Mouse (Mus musculus) small intestine, adult 2 months (tissue): Measurements from ENCODE around the gene Mef2c. TPM values are rescaled to one million over a fixed set of nuclear protein-coding genes. Genes with fewer than 3 reads are reported as not detected.

Experiments
- H3K27ac ChIP-seq: fragments of 200-500 bp; 2 replicates; pipeline ENCODE4 v1.5.1; 2012; ENCODE audit warnings: low read depth, low read length, control low read depth, inconsistent platforms; ENCODE audit not compliant: insufficient read depth
- H3K27me3 ChIP-seq: fragments of 200-500 bp; 2 replicates; pipeline ENCODE4 v1.6.1; 2012; ENCODE audit warnings: mild to moderate bottlenecking, moderate library complexity, low read length, inconsistent platforms; ENCODE audit not compliant: control insufficient read depth, insufficient read depth
- H3K36me3 ChIP-seq: fragments of 200-500 bp; 2 replicates; pipeline ENCODE4 v1.6.1; 2012; ENCODE audit warnings: mild to moderate bottlenecking, low read length, control low read depth, inconsistent platforms; ENCODE audit not compliant: control insufficient read depth, insufficient read depth
- H3K4me1 ChIP-seq: fragments of 200-500 bp; 2 replicates; pipeline ENCODE4 v1.6.1; 2012; ENCODE audit warnings: low read length, inconsistent platforms, mixed read lengths; ENCODE audit not compliant: control insufficient read depth, insufficient read depth, insufficient read length
- H3K4me3 ChIP-seq: fragments of 200-500 bp; 2 replicates; pipeline ENCODE4 v1.5.1; 2012; ENCODE audit warnings: low read depth, mild to moderate bottlenecking, control low read depth, inconsistent platforms, low read length, moderate library complexity
- CTCF ChIP-seq: fragments of 200-500 bp; IDR thresholded peaks from 2 replicates; pipeline ENCODE4 v1.5.1; 2012; ENCODE audit warnings: low read depth, mild to moderate bottlenecking, control low read depth, inconsistent platforms, low read length, moderate library complexity, mixed read lengths; ENCODE audit not compliant: insufficient replicate concordance, insufficient read length; ENCODE audit errors: extremely low read depth
- POLR2A ChIP-seq: fragments of 200-500 bp; IDR thresholded peaks from 2 replicates; pipeline ENCODE4 v1.6.1; 2012; ENCODE audit warnings: low read depth, mild to moderate bottlenecking, control low read depth, inconsistent platforms, low read length, moderate library complexity
- WGBS: fragments of 180-500 bp; shearing (Covaris S2); methylation state at CpG from one replicate; pipeline ENCODE4 v1.1.7; 2018; 5-methylcytosine and 5-hydroxymethylcytosine counted together
- polyA plus RNA-seq: library from polyadenylated mRNA; depleted of rRNA; stranded (reverse); fragments of >200 nt; gene quantifications from 2 replicates; pipeline ENCODE4 v1.2.3, GENCODE M21; 2012

Gene Mef2c
- polyA plus RNA-seq, 1 experiment = 13.1 TPM

DNA sequence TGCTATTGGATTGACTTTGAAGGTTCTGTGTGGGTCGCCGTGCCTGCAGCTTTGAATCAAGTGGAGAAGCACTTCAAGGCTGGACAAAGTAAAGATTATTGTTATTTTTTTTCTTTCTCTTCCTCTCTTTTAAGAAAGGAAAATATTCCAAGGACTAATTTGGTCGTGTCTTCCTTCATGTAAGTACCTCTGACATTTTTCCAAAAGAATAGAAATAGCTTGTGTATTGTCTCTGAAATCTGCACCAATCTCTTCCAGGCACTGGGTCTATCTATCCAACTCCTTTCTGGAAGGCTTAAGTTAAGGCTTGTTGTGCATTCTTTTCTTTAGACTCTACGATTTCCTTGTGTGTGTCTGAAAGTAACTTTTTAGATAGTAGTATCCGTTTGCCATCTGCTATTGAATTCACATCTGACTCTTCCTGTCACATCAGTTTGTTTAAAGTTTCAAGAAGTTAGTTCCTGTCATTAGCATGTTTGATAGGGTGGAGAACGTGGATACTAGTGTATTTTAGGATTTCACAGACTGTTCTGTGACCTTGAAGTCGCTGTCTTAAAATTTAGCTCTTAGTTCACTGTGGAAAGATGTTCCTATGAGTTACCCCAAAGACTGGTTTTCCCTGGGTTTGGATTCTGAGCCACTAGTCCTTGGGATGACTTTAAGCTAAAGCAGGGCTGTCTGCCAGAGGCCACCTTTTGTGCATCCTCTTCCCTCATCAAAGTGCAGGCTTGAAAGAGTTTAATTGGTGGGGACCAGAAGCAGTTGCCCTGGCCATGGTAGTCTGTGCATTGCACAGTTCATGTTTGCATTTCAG, 21.3 kb downstream of the Mef2c start:
- 10% methylated on average over 7 of the region's 7 CpGs for WGBS
- Histone ChIP-seq H3K4me1 (no peaks in the 10 kb centered on the region), H3K27ac (peak overlapping the region; percentile 69), H3K27me3 (no peaks in the 10 kb centered on the region), H3K36me3 (no peaks in the 10 kb centered on the region), H3K4me3 (peak overlapping the region; percentile 70)
- no peak for TF ChIP-seq CTCF
- TF ChIP-seq POLR2A = no peak

DNA sequence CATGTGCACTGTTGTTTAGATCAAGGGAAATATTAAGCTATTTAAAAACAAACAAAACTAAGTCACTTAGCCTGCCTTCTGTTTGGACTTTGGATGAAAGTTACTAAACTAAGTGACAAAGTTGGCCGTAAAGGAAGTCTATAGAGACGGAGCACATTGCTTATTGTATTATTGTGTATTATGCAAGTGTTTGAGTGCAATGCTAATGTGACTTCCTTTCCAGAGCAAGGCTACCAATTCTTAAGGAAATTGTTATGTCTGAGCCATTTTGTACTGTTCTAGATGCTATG, 21.8 kb downstream of the Mef2c start:
- no peaks in the 10 kb centered on the region for H3K27me3 ChIP-seq
- peak overlapping the region; percentile 53; the same call in 1 of the 2 replicates for H3K27ac ChIP-seq
- TF ChIP-seq CTCF (no peak), POLR2A (no peak)

DNA sequence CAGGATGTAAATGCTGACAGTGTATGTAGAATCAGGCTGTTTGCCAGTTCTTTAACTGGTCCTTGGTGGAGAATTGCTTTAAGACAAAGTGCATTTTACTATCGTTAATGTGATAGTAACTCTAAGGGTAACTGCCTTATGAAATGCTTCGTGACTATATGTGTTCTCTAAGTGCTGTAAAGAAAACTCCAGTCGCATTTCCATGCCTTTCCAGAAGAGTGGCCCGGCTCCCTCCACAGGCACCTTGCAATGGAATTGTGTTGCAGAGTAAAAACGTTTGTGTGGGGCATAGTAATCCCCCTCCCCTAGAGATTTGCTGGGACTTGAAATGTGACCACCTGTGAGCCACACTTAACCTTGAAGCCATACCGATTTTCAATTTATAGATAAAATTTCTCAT, 22.2 kb downstream of the Mef2c start:
- no peak overlapping the region for H3K27ac ChIP-seq
- WGBS = 38% methylated on average over 6 of the region's 6 CpGs
- peak overlapping the region; percentile 41 for H3K4me3 ChIP-seq
- H3K36me3 ChIP-seq = no peaks in the 10 kb centered on the region
- no peak for TF ChIP-seq CTCF
- no peak for TF ChIP-seq POLR2A
- no peaks in the 10 kb centered on the region for H3K4me1 ChIP-seq
- H3K27me3 ChIP-seq = no peaks in the 10 kb centered on the region

More for the DNA sequence above, 21.8 kb downstream of the Mef2c start:
- Histone ChIP-seq H3K4me1 (no peaks in the 10 kb centered on the region), H3K36me3 (no peaks in the 10 kb centered on the region), H3K4me3 (peak overlapping the region; percentile 36; the same call in 1 of the 2 replicates)
- 37% methylated on average over 2 of the region's 2 CpGs for WGBS

DNA sequence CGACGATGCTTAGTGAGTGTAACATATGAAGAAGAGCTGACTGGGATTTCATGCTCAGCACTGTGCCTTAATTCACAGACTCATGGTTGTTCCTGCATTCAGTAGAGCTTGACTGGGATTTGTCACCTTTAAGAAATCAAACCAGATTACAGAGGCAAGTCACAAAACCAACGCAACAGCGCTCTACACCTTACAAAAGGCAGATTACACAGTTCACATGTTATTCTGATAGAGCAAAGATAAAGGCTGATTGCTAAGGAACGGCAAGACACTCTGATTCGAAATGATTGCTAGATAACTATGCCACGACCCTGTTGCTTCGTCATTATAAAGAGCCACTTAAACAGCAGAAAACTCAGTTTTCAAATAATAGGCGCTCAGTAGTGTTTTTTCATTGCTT, 24.1 kb downstream of the Mef2c start:
- Histone ChIP-seq H3K4me3 (no peak overlapping the region), H3K4me1 (no peaks in the 10 kb centered on the region), H3K27me3 (no peaks in the 10 kb centered on the region), H3K27ac (peak overlapping the region; percentile 22; the same call in 1 of the 2 replicates), H3K36me3 (no peaks in the 10 kb centered on the region)
- TF ChIP-seq CTCF (no peak), POLR2A (no peak)
- 62% methylated on average over 9 of the region's 9 CpGs for WGBS

DNA sequence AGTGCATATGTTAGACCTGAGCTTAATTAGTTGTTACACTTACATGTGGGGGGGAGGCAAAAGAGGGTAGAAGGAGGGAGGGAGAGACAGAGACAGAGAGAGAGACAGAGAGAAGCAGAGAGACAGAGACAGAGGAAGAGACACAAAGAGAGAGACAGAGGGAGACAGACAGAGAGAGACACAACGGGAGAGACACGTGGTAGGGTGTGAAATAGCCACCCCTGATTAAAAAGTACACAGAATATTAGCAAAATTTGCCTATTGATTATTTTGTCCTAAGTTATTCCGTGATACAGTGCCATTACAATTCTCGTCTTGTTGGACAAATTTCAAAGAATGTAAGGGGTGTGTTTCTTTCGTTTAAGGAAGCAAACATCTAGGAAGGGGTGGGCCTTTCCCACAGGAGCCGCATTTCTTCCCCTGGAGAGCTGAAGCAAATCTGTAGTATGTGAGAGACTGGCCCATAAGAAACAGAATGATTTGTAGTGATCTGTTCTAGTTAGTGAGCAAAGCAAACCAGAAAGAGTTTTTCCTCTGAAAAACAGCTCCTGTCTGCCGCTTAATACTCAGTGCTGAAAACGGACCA, 26.0 kb downstream of the Mef2c start:
- Histone ChIP-seq H3K27me3 (no peaks in the 10 kb centered on the region), H3K4me3 (no peak overlapping the region), H3K36me3 (no peaks in the 10 kb centered on the region), H3K4me1 (no peaks in the 10 kb centered on the region), H3K27ac (no peak overlapping the region)
- TF ChIP-seq CTCF (no peak), POLR2A (no peak)
- 53% methylated on average over 8 of the region's 8 CpGs for WGBS

DNA sequence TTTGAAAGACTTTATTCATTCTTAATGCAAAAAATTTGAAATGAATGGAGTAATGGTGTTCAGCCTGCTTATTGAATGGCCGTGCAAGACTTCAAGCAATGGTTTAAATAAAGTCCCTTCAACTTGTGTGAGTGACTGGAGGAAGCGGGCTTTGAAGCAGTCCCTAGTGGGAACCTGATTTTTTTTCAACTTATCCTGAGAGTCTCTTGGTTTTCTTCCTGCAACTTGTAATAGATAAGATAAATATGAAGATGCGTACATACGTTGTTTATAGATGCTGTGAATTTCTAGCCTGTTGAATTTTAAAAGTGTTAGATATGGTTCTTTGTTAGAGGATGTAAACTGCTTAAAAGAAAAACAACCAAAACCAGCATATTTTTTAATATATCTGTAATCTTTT, 27.1 kb downstream of the Mef2c start:
- Histone ChIP-seq H3K27ac (no peak overlapping the region), H3K4me1 (no peaks in the 10 kb centered on the region), H3K36me3 (no peaks in the 10 kb centered on the region), H3K4me3 (no peak overlapping the region), H3K27me3 (no peaks in the 10 kb centered on the region)
- no peak for TF ChIP-seq POLR2A
- TF ChIP-seq CTCF = no peak
- WGBS = 78% methylated on average over 4 of the region's 4 CpGs

DNA sequence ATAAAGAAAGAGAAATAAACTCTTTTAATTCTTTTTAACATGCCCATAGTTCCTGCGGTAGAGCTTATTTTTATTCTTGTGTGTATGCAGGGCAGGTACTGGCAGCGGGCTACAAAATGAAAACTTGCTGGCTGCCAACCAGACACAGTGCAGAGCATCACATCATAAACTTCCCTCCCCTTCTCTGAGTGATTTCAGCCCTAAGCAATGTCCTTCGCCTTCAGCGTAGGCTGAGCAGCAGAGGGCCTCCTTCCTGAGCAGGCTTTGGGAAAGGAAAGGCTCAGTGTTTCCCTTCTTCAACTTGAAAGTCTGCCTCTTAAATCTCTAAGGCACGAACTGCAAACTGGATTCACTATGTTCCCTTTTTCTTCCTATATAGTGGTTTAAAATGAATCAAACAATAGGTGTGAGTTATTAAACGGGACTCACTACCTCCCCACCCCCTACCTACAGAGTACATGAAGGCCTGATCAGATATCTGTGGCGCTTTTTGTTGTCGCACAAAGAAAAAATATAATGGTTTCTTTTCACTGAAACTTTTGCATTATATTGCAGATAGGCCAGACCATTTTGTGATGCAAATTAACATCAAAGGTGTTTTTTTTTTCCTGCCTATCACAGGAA, 28.2 kb downstream of the Mef2c start:
- no peak overlapping the region for H3K4me3 ChIP-seq
- H3K36me3 ChIP-seq = no peaks in the 10 kb centered on the region
- H3K27me3 ChIP-seq = no peaks in the 10 kb centered on the region
- H3K4me1 ChIP-seq = no peaks in the 10 kb centered on the region
- H3K27ac ChIP-seq = 0 out of 2 replicates have a peak overlapping the region, but pooled peaks have one; percentile 41
- WGBS = 53% methylated on average over 8 of the region's 8 CpGs
- TF ChIP-seq POLR2A (no peak), CTCF (no peak)
